Mouse (Mus musculus): ENCODE measurements around the gene Filip1l. TPM values are rescaled to one million over a fixed set of nuclear protein-coding genes. Genes with fewer than 3 reads are reported as not detected.

Filip1l gene
- polyA plus RNA-seq (2016; fragmentation: Nextera tagmentation; extraction: Ambion mirVana) = 5.4 and 6.6 TPM in 2 replicates

DNA sequence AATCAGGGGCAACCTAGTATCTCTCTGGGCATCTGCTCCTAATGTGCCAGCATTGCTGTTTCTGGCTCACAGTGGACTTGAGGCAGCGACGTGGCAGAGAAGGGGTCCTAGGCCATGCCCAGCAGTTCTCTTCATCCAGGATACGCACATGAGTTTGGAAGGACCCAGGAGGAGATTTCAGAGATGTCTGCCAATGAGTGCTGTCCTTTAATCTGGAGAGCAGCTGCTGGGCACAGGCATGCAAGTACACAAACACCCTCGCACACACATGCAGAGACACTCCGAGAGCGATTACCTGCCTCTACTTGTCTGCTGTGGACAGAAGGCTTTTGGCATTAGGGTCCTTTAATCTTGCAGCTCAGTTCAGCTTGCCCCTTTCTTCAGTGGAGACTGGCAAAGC is at the start of gene Filip1l:
Filip1l (plus strand) TSS at position 343 of the 400 bp plus-strand sequence.
- Histone ChIP-seq H3K4me2 (no peak within 1 kb of the TSS), H3K9ac (no peak within 1 kb of the TSS), H3K27me3 (no peaks in the 10 kb centered on the region), H3K4me3 (replicated peaks) (no peak within 1 kb of the TSS), H3K9me3 (no peaks in the 10 kb centered on the region), H3K27ac (no peak within 1 kb of the TSS), H3K4me1 (peaks cover 19% of the 10 kb centered on the region), H3K36me3 (replicated peaks) (no peaks in the 10 kb centered on the region)
- 84% methylated on average over 6 of the region's 6 CpGs for WGBS
- ATAC-seq (ENCODE audit: low FRiP score) = no peak

DNA sequence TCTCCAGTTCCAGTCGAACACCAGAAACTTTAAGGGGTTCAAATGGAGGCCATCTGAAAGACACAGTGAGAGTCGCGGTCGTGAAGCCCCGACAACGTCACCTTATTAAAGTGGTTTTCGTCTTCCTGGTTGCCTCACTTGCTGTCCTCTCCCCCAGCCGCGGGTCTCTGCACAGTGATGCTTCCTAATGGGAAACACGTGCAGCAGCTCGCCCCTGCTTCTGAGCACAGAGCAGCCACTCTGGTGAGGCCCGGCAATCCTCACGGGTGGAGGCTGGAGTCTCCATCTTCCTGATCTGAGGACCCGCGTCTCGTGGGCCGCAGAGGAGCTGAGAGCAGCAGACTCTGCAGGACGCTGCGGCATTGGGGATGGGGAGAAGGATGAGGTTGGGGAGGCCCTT is 49.2 kb upstream of the Filip1l start:
- no peak overlapping the region for H3K9ac ChIP-seq
- no peak overlapping the region for H3K4me3 ChIP-seq (replicated peaks)
- H3K4me2 ChIP-seq = no peak overlapping the region
- no peaks in the 10 kb centered on the region for H3K27me3 ChIP-seq
- H3K27ac ChIP-seq = no peak overlapping the region
- no peaks in the 10 kb centered on the region for H3K4me1 ChIP-seq
- H3K9me3 ChIP-seq = no peaks in the 10 kb centered on the region
- H3K36me3 ChIP-seq (replicated peaks) = no peaks in the 10 kb centered on the region
- WGBS = 63% methylated on average over 19 of the region's 19 CpGs
- no peak for ATAC-seq (ENCODE audit: low FRiP score)

GRCm38 (mm10) chr16:57305463-57305862 is 47.4 kb upstream of the Filip1l start:
- H3K27ac ChIP-seq = no peak overlapping the region
- no peak for ATAC-seq (ENCODE audit: low FRiP score)
- H3K9ac ChIP-seq = no peak overlapping the region
- WGBS = 81% methylated on average over 6 of the region's 6 CpGs
- H3K4me3 ChIP-seq (replicated peaks) = no peak overlapping the region
- no peaks in the 10 kb centered on the region for H3K9me3 ChIP-seq
- H3K4me2 ChIP-seq = no peak overlapping the region
- no peaks in the 10 kb centered on the region for H3K4me1 ChIP-seq
- H3K27me3 ChIP-seq = no peaks in the 10 kb centered on the region
- H3K36me3 ChIP-seq (replicated peaks) = no peaks in the 10 kb centered on the region

- Histone ChIP-seq H3K4me1 (peaks cover 7% of the 10 kb centered on the region; the same call in 1 of the 2 replicates), H3K4me2 (no peak overlapping the region), H3K36me3 (replicated peaks) (no peaks in the 10 kb centered on the region), H3K27ac (no peak overlapping the region), H3K4me3 (replicated peaks) (no peak overlapping the region), H3K9ac (no peak overlapping the region), H3K9me3 (no peaks in the 10 kb centered on the region), H3K27me3 (no peaks in the 10 kb centered on the region)
- WGBS = 85% methylated on average over 2 of the region's 2 CpGs
- no peak for ATAC-seq (ENCODE audit: low FRiP score)
Measured at GRCm38 (mm10) chr16:57312130-57312529, 40.8 kb upstream of the Filip1l start.

DNA sequence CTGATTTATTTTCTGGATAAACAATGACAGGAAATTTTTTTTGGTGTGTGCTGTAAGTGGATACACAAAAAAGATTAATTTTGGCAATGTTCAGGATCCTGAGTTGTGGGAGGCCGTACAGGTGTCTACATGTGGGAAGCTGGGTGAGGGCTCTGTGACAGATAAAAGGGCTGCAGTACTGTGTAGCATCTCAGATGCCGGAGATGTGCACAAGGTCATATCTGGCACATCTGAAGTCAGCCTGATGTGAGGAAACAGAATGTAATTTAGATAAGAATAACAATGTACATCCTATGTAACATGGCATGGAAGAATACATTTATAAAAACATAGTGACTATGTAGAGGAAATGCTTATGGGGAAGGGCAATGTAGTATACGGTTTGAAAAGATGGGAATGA is 39.4 kb upstream of the Filip1l start:
- no peak overlapping the region for H3K9ac ChIP-seq

GRCm38 (mm10) chr16:57314236-57314635 is 38.7 kb upstream of the Filip1l start:
- Histone ChIP-seq H3K9ac (no peak overlapping the region), H3K36me3 (replicated peaks) (no peaks in the 10 kb centered on the region), H3K27ac (no peak overlapping the region), H3K4me1 (peaks cover 7% of the 10 kb centered on the region; the same call in 1 of the 2 replicates), H3K4me3 (replicated peaks) (no peak overlapping the region), H3K9me3 (no peaks in the 10 kb centered on the region), H3K27me3 (no peaks in the 10 kb centered on the region), H3K4me2 (no peak overlapping the region)
- WGBS = 33% methylated on average over 3 of the region's 3 CpGs
- ATAC-seq (ENCODE audit: low FRiP score) = no peak

More for the DNA sequence above, 39.4 kb upstream of the Filip1l start:
- Histone ChIP-seq H3K4me2 (no peak overlapping the region), H3K4me3 (replicated peaks) (no peak overlapping the region), H3K4me1 (peaks cover 7% of the 10 kb centered on the region; the same call in 1 of the 2 replicates), H3K9me3 (no peaks in the 10 kb centered on the region), H3K27ac (no peak overlapping the region), H3K36me3 (replicated peaks) (no peaks in the 10 kb centered on the region), H3K27me3 (no peaks in the 10 kb centered on the region)
- no peak for ATAC-seq (ENCODE audit: low FRiP score)
- 87% methylated on average over 3 of the region's 3 CpGs for WGBS

GRCm38 (mm10) chr16:57315026-57315425 is 37.9 kb upstream of the Filip1l start:
- Histone ChIP-seq H3K4me3 (replicated peaks) (no peak overlapping the region), H3K4me2 (no peak overlapping the region), H3K36me3 (replicated peaks) (no peaks in the 10 kb centered on the region), H3K9me3 (no peaks in the 10 kb centered on the region), H3K27me3 (no peaks in the 10 kb centered on the region), H3K9ac (no peak overlapping the region), H3K4me1 (peaks cover 7% of the 10 kb centered on the region; the same call in 1 of the 2 replicates), H3K27ac (no peak overlapping the region)
- no peak for ATAC-seq (ENCODE audit: low FRiP score)
- 91% methylated on average over 9 of the region's 9 CpGs for WGBS

DNA sequence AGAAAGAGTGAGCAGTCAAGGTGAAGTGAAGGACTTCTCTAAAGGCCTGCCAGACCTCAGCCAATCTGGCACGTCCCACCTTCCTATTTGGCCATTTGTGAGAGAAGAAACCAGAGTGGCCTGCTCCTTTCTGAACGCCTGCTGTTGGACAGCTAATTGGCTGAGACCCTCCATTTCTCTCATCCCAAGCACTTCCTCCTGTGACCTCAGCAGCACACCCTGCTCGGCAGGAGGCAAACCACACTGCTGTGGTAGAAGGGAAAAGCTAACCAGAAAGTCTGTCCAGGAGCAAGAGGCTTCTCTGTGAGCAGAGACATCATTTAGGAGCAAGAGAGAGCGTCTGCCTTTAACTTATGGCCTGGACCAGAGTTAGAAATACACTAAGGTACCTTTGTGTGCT is 35.8 kb upstream of the Filip1l start:
- no peak overlapping the region for H3K4me3 ChIP-seq (replicated peaks)
- WGBS = 79% methylated on average over 4 of the region's 4 CpGs
- no peak overlapping the region for H3K4me2 ChIP-seq
- no peak overlapping the region for H3K9ac ChIP-seq
- no peak overlapping the region for H3K27ac ChIP-seq
- no peaks in the 10 kb centered on the region for H3K36me3 ChIP-seq (replicated peaks)
- peaks cover 7% of the 10 kb centered on the region; the same call in 1 of the 2 replicates for H3K4me1 ChIP-seq
- ATAC-seq (ENCODE audit: low FRiP score) = no peak
- no peaks in the 10 kb centered on the region for H3K9me3 ChIP-seq
- no peaks in the 10 kb centered on the region for H3K27me3 ChIP-seq

GRCm38 (mm10) chr16:57317882-57318636 is 34.8 kb upstream of the Filip1l start:
- Histone ChIP-seq H3K9ac (no peak overlapping the region), H3K27me3 (no peaks in the 10 kb centered on the region), H3K4me2 (no peak overlapping the region), H3K4me1 (peaks cover 7% of the 10 kb centered on the region; the same call in 1 of the 2 replicates), H3K9me3 (no peaks in the 10 kb centered on the region), H3K36me3 (replicated peaks) (no peaks in the 10 kb centered on the region), H3K27ac (no peak overlapping the region), H3K4me3 (replicated peaks) (no peak overlapping the region)
- ATAC-seq (ENCODE audit: low FRiP score) = no peak
- 72% methylated on average over 13 of the region's 13 CpGs for WGBS

- H3K4me2 ChIP-seq = no peak overlapping the region
- no peak overlapping the region for H3K9ac ChIP-seq
- H3K4me3 ChIP-seq (replicated peaks) = no peak overlapping the region
- H3K4me1 ChIP-seq = peaks cover 7% of the 10 kb centered on the region; the same call in 1 of the 2 replicates
- H3K9me3 ChIP-seq = no peaks in the 10 kb centered on the region
- no peaks in the 10 kb centered on the region for H3K27me3 ChIP-seq
- 86% methylated on average over 8 of the region's 8 CpGs for WGBS
- no peak for ATAC-seq (ENCODE audit: low FRiP score)
- no peaks in the 10 kb centered on the region for H3K36me3 ChIP-seq (replicated peaks)
- H3K27ac ChIP-seq = no peak overlapping the region
Measured at GRCm38 (mm10) chr16:57318637-57319125, 34.2 kb upstream of the Filip1l start.

- WGBS = 67% methylated on average over 7 of the region's 7 CpGs
- no peak for ATAC-seq (ENCODE audit: low FRiP score)
- Histone ChIP-seq H3K9me3 (no peaks in the 10 kb centered on the region), H3K4me3 (replicated peaks) (no peak overlapping the region), H3K27ac (no peak overlapping the region), H3K4me2 (no peak overlapping the region), H3K9ac (no peak overlapping the region), H3K36me3 (replicated peaks) (no peaks in the 10 kb centered on the region), H3K4me1 (peaks cover 2% of the 10 kb centered on the region; the same call in 1 of the 2 replicates), H3K27me3 (no peaks in the 10 kb centered on the region)
Measured at GRCm38 (mm10) chr16:57319284-57320124, 33.4 kb upstream of the Filip1l start.

GRCm38 (mm10) chr16:57326996-57327395 is 25.9 kb upstream of the Filip1l start:
- Histone ChIP-seq H3K4me1 (no peaks in the 10 kb centered on the region), H3K4me3 (replicated peaks) (no peak overlapping the region), H3K4me2 (no peak overlapping the region), H3K36me3 (replicated peaks) (no peaks in the 10 kb centered on the region), H3K27ac (no peak overlapping the region), H3K9me3 (no peaks in the 10 kb centered on the region), H3K27me3 (no peaks in the 10 kb centered on the region), H3K9ac (no peak overlapping the region)
- ATAC-seq (ENCODE audit: low FRiP score) = no peak
- WGBS = 82% methylated on average over 7 of the region's 7 CpGs
